Mouse (Mus musculus): ENCODE measurements around the gene Serpina3g. TPM values are rescaled to one million over a fixed set of nuclear protein-coding genes. Genes with fewer than 3 reads are reported as not detected.

Serpina3g gene
- total and polyA plus RNA-seq, 3 experiments, result 0.19 to 0.24 TPM; not detected in 1

- Histone ChIP-seq H3K36me3 (ENCODE audit: control insufficient read depth in 1 of 2, insufficient read depth in 2 of 2, low read length in 2 of 2) (no peaks in the 10 kb centered on the region), H3K4me3 (ENCODE audit: control insufficient read depth in 1 of 2, insufficient read depth in 1 of 2, low read depth in 2 of 2, low read length in 2 of 2) (no peak overlapping the region), H3K27ac (ENCODE audit: control insufficient read depth, low read depth, low read length) (no peak overlapping the region), H3K27me3 (ENCODE audit: control insufficient read depth in 1 of 2, insufficient read depth in 2 of 2, low read length in 2 of 2) (no peaks in the 10 kb centered on the region), H3K79me2 (ENCODE audit: control insufficient read depth, insufficient read depth, low read length, poor library complexity) (no peaks in the 10 kb centered on the region), H3K4me1 (ENCODE audit: control insufficient read depth in 1 of 2, insufficient read depth in 2 of 2, low read length in 2 of 2) (no peaks in the 10 kb centered on the region), H3K9ac (ENCODE audit: control insufficient read depth, low read depth, low read length, poor library complexity, severe bottlenecking) (no peak overlapping the region), H3K9me3 (replicated peaks; ENCODE audit: insufficient read depth, low read length) (no peaks in the 10 kb centered on the region)
- TF ChIP-seq ZMIZ1 (IDR thresholded peaks at IDR 0.05; ENCODE audit: low read depth, low read length) (no peak), BHLHE40 (IDR thresholded peaks at IDR 0.05; ENCODE audit: borderline replicate concordance, low read depth, low read length) (no peak), UBTF (IDR thresholded peaks at IDR 0.05; ENCODE audit: borderline replicate concordance, insufficient read depth, low read depth, low read length) (no peak), MYB (IDR thresholded peaks at IDR 0.05; ENCODE audit: low read depth, low read length) (no peak), USF2 (IDR thresholded peaks at IDR 0.05; ENCODE audit: borderline replicate concordance in 1 of 2, insufficient read depth in 1 of 2, low read depth in 1 of 2, low read length in 2 of 2) (no peak), MYC (IDR thresholded peaks at IDR 0.05; ENCODE audit: low read depth, low read length) (no peak), TBP (IDR thresholded peaks at IDR 0.05; ENCODE audit: low read depth, low read length) (no peak), GATA1 (IDR thresholded peaks at IDR 0.05; ENCODE audit: low read depth, low read length) (no peak), MAX (IDR thresholded peaks at IDR 0.05; ENCODE audit: low read length) (no peak)
- no peak for DNase-seq (ENCODE audit: low read depth, low spot score)
Measured at GRCm38 (mm10) chr12:104279056-104279435, 43.0 kb downstream of the Serpina3g start.

GRCm38 (mm10) chr12:104283380-104283779, 47.3 kb downstream of the Serpina3g start:
- Histone ChIP-seq H3K4me1 (ENCODE audit: control insufficient read depth in 1 of 2, insufficient read depth in 2 of 2, low read length in 2 of 2) (no peaks in the 10 kb centered on the region), H3K79me2 (ENCODE audit: control insufficient read depth, insufficient read depth, low read length, poor library complexity) (no peaks in the 10 kb centered on the region), H3K4me3 (ENCODE audit: control insufficient read depth in 1 of 2, insufficient read depth in 1 of 2, low read depth in 2 of 2, low read length in 2 of 2) (no peak overlapping the region), H3K27ac (ENCODE audit: control insufficient read depth, low read depth, low read length) (no peak overlapping the region), H3K9ac (ENCODE audit: control insufficient read depth, low read depth, low read length, poor library complexity, severe bottlenecking) (no peak overlapping the region), H3K9me3 (replicated peaks; ENCODE audit: insufficient read depth, low read length) (no peaks in the 10 kb centered on the region), H3K36me3 (ENCODE audit: control insufficient read depth in 1 of 2, insufficient read depth in 2 of 2, low read length in 2 of 2) (no peaks in the 10 kb centered on the region), H3K27me3 (ENCODE audit: control insufficient read depth in 1 of 2, insufficient read depth in 2 of 2, low read length in 2 of 2) (no peaks in the 10 kb centered on the region)
- DNase-seq (ENCODE audit: low read depth, low spot score), result no peak
- TF ChIP-seq ZC3H11A (IDR thresholded peaks at IDR 0.05; ENCODE audit: low read depth, low read length), result no peak
- TF ChIP-seq ETS1 (IDR thresholded peaks at IDR 0.05; ENCODE audit: low read depth, low read length), result no peak
- no peak for TF ChIP-seq USF1 (IDR thresholded peaks at IDR 0.05; ENCODE audit: low read depth, low read length)
- TF ChIP-seq UBTF (IDR thresholded peaks at IDR 0.05; ENCODE audit: borderline replicate concordance, insufficient read depth, low read depth, low read length), result no peak
- no peak for TF ChIP-seq SIN3A (IDR thresholded peaks at IDR 0.05; ENCODE audit: low read length)
- TF ChIP-seq MAX (IDR thresholded peaks at IDR 0.05; ENCODE audit: low read length), result no peak
- no peak for TF ChIP-seq RCOR1 (IDR thresholded peaks at IDR 0.05; ENCODE audit: low read depth, low read length)
- TF ChIP-seq MEF2A (IDR thresholded peaks at IDR 0.05; ENCODE audit: extremely low read depth, insufficient replicate concordance, low read depth, low read length, poor library complexity, severe bottlenecking), result no peak
- no peak for TF ChIP-seq ZKSCAN1 (IDR thresholded peaks at IDR 0.05; ENCODE audit: low read depth, low read length)
- no peak for TF ChIP-seq CHD1 (IDR thresholded peaks at IDR 0.05; ENCODE audit: low read depth, low read length)
- TF ChIP-seq E2F4 (IDR thresholded peaks at IDR 0.05; ENCODE audit: borderline replicate concordance, low read depth, low read length), result no peak
- no peak for TF ChIP-seq GATA1 (IDR thresholded peaks at IDR 0.05; ENCODE audit: low read depth, low read length)
- no peak for TF ChIP-seq MAZ (IDR thresholded peaks at IDR 0.05; ENCODE audit: low read depth, low read length)

Data from MEL (cell line).